ENCODE assay signal across 18 mouse cellular contexts in the genomic region with DNA sequence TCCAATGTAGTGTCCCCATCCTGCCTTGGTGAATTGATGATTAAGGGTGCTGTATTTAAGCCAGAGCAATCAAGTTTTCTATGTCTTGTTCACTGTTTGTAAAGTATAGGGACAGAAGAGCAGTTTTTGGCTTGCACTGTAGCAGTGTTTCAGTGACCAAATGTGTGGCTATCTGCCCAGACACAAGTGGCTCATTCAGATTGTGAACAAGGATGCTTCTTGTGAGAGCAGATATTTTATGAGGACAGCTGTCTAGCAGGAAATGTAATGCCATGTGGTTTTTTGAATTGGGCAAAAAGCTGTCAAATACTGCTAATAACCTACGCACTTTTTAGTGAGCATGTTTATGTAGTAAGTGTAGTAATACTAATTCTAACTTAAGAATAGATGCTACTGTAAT.
A peak's percentile ranks its signal among the peaks of the same experiment; 100 is the strongest.
DNase-seq lines count a peak whose midpoint lies in the region; ATAC-seq lines count a peak whose summit lies in the region.
"Had no signal": no experiment of that assay in that cellular context is flagged by ENCODE, and none has a peak within 500 bp of the region (broad histone marks: within the 10 kb centered on the region; RNA-seq: fewer than 3 reads in every experiment).

No protein-coding gene starts in this region.

- ATAC-seq in forebrain, embryonic 14.5 days, result no peak
- ATAC-seq in forebrain, embryonic 13.5 days, result no peak
- ATAC-seq in erythroblast, adult 5-6 weeks (replicated peaks; ENCODE audit: low FRiP score, poor library complexity, severe bottlenecking), result no peak
- ATAC-seq: intestine, postnatal 0 days; liver, embryonic 12.5 days; midbrain, embryonic 16.5 days had no signal

- peak; percentile 31 for DNase-seq in forebrain, embryonic 14.5 days (ENCODE audit: low spot score)
- DNase-seq in left cerebral cortex, postnatal 4 days, result peak; percentile 19
- no peak for DNase-seq in left cerebral cortex, adult 11 months (ENCODE audit: low spot score)
- peak; percentile 52 for DNase-seq in brain, adult 2 months (ENCODE audit: low read depth, low spot score)
- DNase-seq in layer of hippocampus, postnatal 36 days, result peak; percentile 3 to 22
- DNase-seq in limb, embryonic 10.5 days (ENCODE audit: low spot score), result no peak
- DNase-seq: adrenal gland, adult 8-10 months; kidney, postnatal 14 days; spleen, adult 18-20 months; thymus, postnatal 36 days had no signal

- whole genome bisulfite sequencing in forebrain, embryonic 14.5 days, result 85% methylated on average over 1 of the region's 1 CpGs
- WGBS in forebrain, embryonic 13.5 days, result 88% methylated on average over 1 of the region's 1 CpGs
- 93% methylated on average over 1 of the region's 1 CpGs for WGBS in limb, embryonic 10.5 days

- H3K27ac ChIP-seq in forebrain, embryonic 14.5 days (ENCODE audit: low read depth, low read length), result no peak overlapping the region
- no peak overlapping the region for H3K27ac ChIP-seq in forebrain, embryonic 13.5 days
- no peak overlapping the region for H3K27ac ChIP-seq in limb, embryonic 10.5 days
- H3K27ac ChIP-seq: heart, embryonic 15.5 days; hindbrain, embryonic 13.5 days; liver, embryonic 12.5 days; neural tube, embryonic 12.5 days had no signal

- intact Hi-C loops in left cerebral cortex, postnatal 4 days (cut with DNase I), result no loop called here

- no peak overlapping the region for H3K4me3 ChIP-seq in forebrain, embryonic 14.5 days (ENCODE audit: low read depth, low read length)
- H3K4me3 ChIP-seq in forebrain, embryonic 13.5 days, result no peak overlapping the region
- no peak overlapping the region for H3K4me3 ChIP-seq in limb, embryonic 10.5 days
- H3K4me3 ChIP-seq: heart, embryonic 15.5 days; hindbrain, embryonic 13.5 days; liver, embryonic 12.5 days; neural tube, embryonic 12.5 days had no signal

- H3K36me3 ChIP-seq in forebrain, embryonic 14.5 days (ENCODE audit: control insufficient read depth, insufficient read depth, low read length), result no peaks in the 10 kb centered on the region
- no peaks in the 10 kb centered on the region for H3K36me3 ChIP-seq in forebrain, embryonic 13.5 days (ENCODE audit: poor library complexity, severe bottlenecking)
- no peaks in the 10 kb centered on the region for H3K36me3 ChIP-seq in limb, embryonic 10.5 days
- H3K36me3 ChIP-seq: heart, embryonic 15.5 days; hindbrain, embryonic 13.5 days; liver, embryonic 12.5 days; neural tube, embryonic 12.5 days had no signal

- no peaks in the 10 kb centered on the region for H3K4me1 ChIP-seq in forebrain, embryonic 14.5 days (ENCODE audit: control insufficient read depth, insufficient read depth, low read length)
- no peaks in the 10 kb centered on the region for H3K4me1 ChIP-seq in forebrain, embryonic 13.5 days
- no peaks in the 10 kb centered on the region for H3K4me1 ChIP-seq in limb, embryonic 10.5 days
- H3K4me1 ChIP-seq: hindbrain, embryonic 13.5 days; liver, embryonic 12.5 days; neural tube, embryonic 12.5 days had no signal

- H3K9me3 ChIP-seq in forebrain, embryonic 14.5 days (replicated peaks; ENCODE audit: control insufficient read depth, low read length), result no peaks in the 10 kb centered on the region
- no peaks in the 10 kb centered on the region for H3K9me3 ChIP-seq in forebrain, embryonic 13.5 days (replicated peaks)
- H3K9me3 ChIP-seq in limb, embryonic 10.5 days (replicated peaks), result no peaks in the 10 kb centered on the region
- H3K9me3 ChIP-seq: heart, embryonic 15.5 days; hindbrain, embryonic 13.5 days; liver, embryonic 12.5 days; neural tube, embryonic 12.5 days had no signal

- H3K27me3 ChIP-seq in forebrain, embryonic 14.5 days (replicated peaks; ENCODE audit: control insufficient read depth, insufficient read depth, low read length), result no peaks in the 10 kb centered on the region
- no peaks in the 10 kb centered on the region for H3K27me3 ChIP-seq in forebrain, embryonic 13.5 days
- no peaks in the 10 kb centered on the region for H3K27me3 ChIP-seq in limb, embryonic 10.5 days (ENCODE audit: low read depth, poor library complexity, severe bottlenecking)
- H3K27me3 ChIP-seq: heart, embryonic 15.5 days; hindbrain, embryonic 13.5 days; liver, embryonic 12.5 days; neural tube, embryonic 12.5 days had no signal

- H3K4me2 ChIP-seq in forebrain, embryonic 14.5 days (ENCODE audit: low read length), result no peak overlapping the region
- H3K4me2 ChIP-seq in forebrain, embryonic 13.5 days, result no peak overlapping the region
- H3K4me2 ChIP-seq: heart, embryonic 15.5 days; hindbrain, embryonic 13.5 days; liver, embryonic 12.5 days; neural tube, embryonic 12.5 days had no signal

- no peak overlapping the region for H3K9ac ChIP-seq in forebrain, embryonic 14.5 days (ENCODE audit: low read length)
- no peak overlapping the region for H3K9ac ChIP-seq in forebrain, embryonic 13.5 days
- H3K9ac ChIP-seq: heart, embryonic 15.5 days; hindbrain, embryonic 13.5 days; liver, embryonic 12.5 days; neural tube, embryonic 12.5 days had no signal

Comparison
In these comparisons a context has a peak if more than half of its experiments do, and no peak if none do; other contexts are left out.
1. DNase-seq: peak in forebrain, embryonic 14.5 days (single experiment), left cerebral cortex, postnatal 4 days (single experiment), brain, adult 2 months (single experiment) and layer of hippocampus, postnatal 36 days (2 of 2); none in left cerebral cortex, adult 11 months (single experiment) and limb, embryonic 10.5 days (single experiment).